Mouse (Mus musculus) layer of hippocampus, postnatal 36 days (tissue): ENCODE data around the gene Ptgdr. TPM values are rescaled to one million over a fixed set of nuclear protein-coding genes. Genes with fewer than 3 reads are reported as not detected.

Experiments used
- total RNA-seq, 2 experiments: library from RNA; stranded (reverse); gene quantifications; 2 replicates each; pipeline ENCODE4 v1.2.3; 2021

Ptgdr gene
- total RNA-seq, 2 experiments from 2014 or later, result 0.17 to 0.58 TPM

Other genes with a start within 250 kb of the Ptgdr start
- gene Gm5624, start 231.4 kb downstream of the Ptgdr start, total RNA-seq, result not detected
- gene Gm8257, start 152.9 kb downstream of the Ptgdr start, total RNA-seq, result not detected
- not detected for gene Gm8267, start 109.0 kb downstream of the Ptgdr start, total RNA-seq
- gene Ptger2, start 128.8 kb upstream of the Ptgdr start, total RNA-seq, result under 1 TPM; 0.18 to 0.32 TPM